Mouse (Mus musculus): Measurements from ENCODE around the gene Gm2564. TPM values are rescaled to one million over a fixed set of nuclear protein-coding genes. Genes with fewer than 3 reads are reported as not detected.
"Not testable (repeated sequence)": the region's sequence is repeated elsewhere in the genome, so short reads cannot be mapped to it uniquely, and the experiment has no call there.

Gm2564 gene
- not detected in 2 replicates for total RNA-seq (2015; ENCODE audit: low replicate concordance)
- total RNA-seq (2017; ENCODE audit: low replicate concordance): not detected in 2 replicates

GRCm38 (mm10) chr4:42629419-42629818 is at the start of gene Gm2564:
Gene Gm2564 (plus strand): TSS chr4:42629719.
- ATAC-seq (replicated peaks; ENCODE audit: low FRiP score, poor library complexity, severe bottlenecking): not testable (repeated sequence)

GRCm38 (mm10) chr4:42611895-42612294 is 17.6 kb upstream of the Gm2564 start, which contains the start of gene Gm10591:
Gene Gm10591 (plus strand): TSS chr4:42612195.
- ATAC-seq (replicated peaks; ENCODE audit: low FRiP score, poor library complexity, severe bottlenecking): not testable (repeated sequence)

- not testable (repeated sequence) for ATAC-seq (replicated peaks; ENCODE audit: low FRiP score, poor library complexity, severe bottlenecking)
Observed at GRCm38 (mm10) chr4:42654951-42655350, 25.4 kb downstream of the Gm2564 start, which contains the start of gene Ccl27b. Gene Ccl27b (plus strand): TSS chr4:42655251.

GRCm38 (mm10) chr4:42661793-42662192 is 32.3 kb downstream of the Gm2564 start, which contains the start of gene Il11ra2:
Gene Il11ra2 (minus strand): TSS chr4:42661893.
- not testable (repeated sequence) for ATAC-seq (replicated peaks; ENCODE audit: low FRiP score, poor library complexity, severe bottlenecking)

GRCm38 (mm10) chr4:42675415-42675814 is 45.9 kb downstream of the Gm2564 start:
- ATAC-seq (replicated peaks; ENCODE audit: low FRiP score, poor library complexity, severe bottlenecking): not testable (repeated sequence)

GRCm38 (mm10) chr4:42679365-42679764 is 49.8 kb downstream of the Gm2564 start:
- ATAC-seq (replicated peaks; ENCODE audit: low FRiP score, poor library complexity, severe bottlenecking): not testable (repeated sequence)

- ATAC-seq (replicated peaks; ENCODE audit: low FRiP score, poor library complexity, severe bottlenecking): not testable (repeated sequence)
Observed at GRCm38 (mm10) chr4:42680374-42681356, 51.1 kb downstream of the Gm2564 start.

Other genes with a start within 250 kb of the Gm2564 start
- gene Gm21586, start 190.3 kb upstream of the Gm2564 start, total RNA-seq (2015; ENCODE audit: low replicate concordance): not detected in 2 replicates
- not detected in 2 replicates for gene Gm21586, start 190.3 kb upstream of the Gm2564 start, total RNA-seq (2017; ENCODE audit: low replicate concordance)
- not detected in 2 replicates for gene Gm2163, start 163.0 kb upstream of the Gm2564 start, total RNA-seq (2015; ENCODE audit: low replicate concordance)
- gene Gm2163, start 163.0 kb upstream of the Gm2564 start, total RNA-seq (2017; ENCODE audit: low replicate concordance): 0.26 TPM in 1 of 2 replicates, not detected in the other
- 0.19 TPM in 1 of 2 replicates, not detected in the other for gene Fam205a2, start 101.5 kb upstream of the Gm2564 start, total RNA-seq (2015; ENCODE audit: low replicate concordance)
- not detected in 2 replicates for gene Fam205a2, start 101.5 kb upstream of the Gm2564 start, total RNA-seq (2017; ENCODE audit: low replicate concordance)
- not detected in 2 replicates for gene Gm10591, start 17.5 kb upstream of the Gm2564 start, total RNA-seq (2015; ENCODE audit: low replicate concordance)
- not detected in 2 replicates for gene Gm10591, start 17.5 kb upstream of the Gm2564 start, total RNA-seq (2017; ENCODE audit: low replicate concordance)
- gene Ccl27b, start 25.5 kb downstream of the Gm2564 start, total RNA-seq (2015; ENCODE audit: low replicate concordance): not detected in 2 replicates
- not detected in 2 replicates for gene Ccl27b, start 25.5 kb downstream of the Gm2564 start, total RNA-seq (2017; ENCODE audit: low replicate concordance)
- not detected in 2 replicates for gene Il11ra2, start 32.2 kb downstream of the Gm2564 start, total RNA-seq (2015; ENCODE audit: low replicate concordance)
- not detected in 2 replicates for gene Il11ra2, start 32.2 kb downstream of the Gm2564 start, total RNA-seq (2017; ENCODE audit: low replicate concordance)
- not detected in 2 replicates for gene 4930578G10Rik, start 105.8 kb downstream of the Gm2564 start, total RNA-seq (2015; ENCODE audit: low replicate concordance)
- gene 4930578G10Rik, start 105.8 kb downstream of the Gm2564 start, total RNA-seq (2017; ENCODE audit: low replicate concordance): not detected in 2 replicates
- gene Ccl19, start 126.9 kb downstream of the Gm2564 start, total RNA-seq (2015; ENCODE audit: low replicate concordance): not detected in 2 replicates
- not detected in 2 replicates for gene Ccl19, start 126.9 kb downstream of the Gm2564 start, total RNA-seq (2017; ENCODE audit: low replicate concordance)
- gene Ccl21a, start 144.3 kb downstream of the Gm2564 start, total RNA-seq (2015; ENCODE audit: low replicate concordance): not detected in 2 replicates
- gene Ccl21a, start 144.3 kb downstream of the Gm2564 start, total RNA-seq (2017; ENCODE audit: low replicate concordance): not detected in 2 replicates
- 3.8 and 4.0 TPM in 2 replicates for gene Fam205a1, start 224.2 kb downstream of the Gm2564 start, total RNA-seq (2015; ENCODE audit: low replicate concordance)
- gene Fam205a1, start 224.2 kb downstream of the Gm2564 start, total RNA-seq (2017; ENCODE audit: low replicate concordance): 1.8 and 2.6 TPM in 2 replicates
- not detected in 2 replicates for gene Gm12394, start 227.1 kb downstream of the Gm2564 start, total RNA-seq (2015; ENCODE audit: low replicate concordance)
- gene Gm12394, start 227.1 kb downstream of the Gm2564 start, total RNA-seq (2017; ENCODE audit: low replicate concordance): not detected in 2 replicates
- gene Fam205c, start 244.5 kb downstream of the Gm2564 start, total RNA-seq (2015; ENCODE audit: low replicate concordance): not detected in 2 replicates
- 0.56 TPM in 1 of 2 replicates, not detected in the other for gene Fam205c, start 244.5 kb downstream of the Gm2564 start, total RNA-seq (2017; ENCODE audit: low replicate concordance)

All from erythroblast, adult 5-6 weeks (primary cell).